Mouse (Mus musculus) kidney, embryonic 14.5 days (tissue): ENCODE measurements at regions not wholly inside any gene's neighbourhood (a gene's known extent, or its start where the extent isn't known, plus 50 kb on each side); places are given as distances from the start of the nearest gene placed in this dataset.

ENCODE experiments used
- ATAC-seq: fragments of 200-750 bp; cut with Nextera tagmentation; 2 replicates; pipeline ENCODE4 v1.8.0; 2017; ENCODE audit warnings: moderate number of reproducible peaks, mild to moderate bottlenecking, moderate TSS enrichment, moderate library complexity; ENCODE audit not compliant: low FRiP score, low TSS enrichment
- H3K27ac ChIP-seq: fragments of 300-500 bp; sonication (generic); 2 replicates; pipeline ENCODE4 v1.5.1; 2014; ENCODE audit warnings: low read depth, mild to moderate bottlenecking, low read length, moderate library complexity, mixed read lengths
- H3K27me3 ChIP-seq: fragments of 300-500 bp; sonication (generic); 2 replicates; pipeline ENCODE4 v1.6.1; 2014; ENCODE audit warnings: mild to moderate bottlenecking, low read length; ENCODE audit not compliant: control insufficient read depth, insufficient read depth
- H3K36me3 ChIP-seq: fragments of 300-500 bp; sonication (generic); 2 replicates; pipeline ENCODE4 v1.6.1; 2014; ENCODE audit warnings: low read length, mixed read lengths; ENCODE audit not compliant: control insufficient read depth, insufficient read depth
- H3K4me1 ChIP-seq: fragments of 300-500 bp; sonication (generic); 2 replicates; pipeline ENCODE4 v1.6.1; 2014; ENCODE audit warnings: low read length, mixed read lengths; ENCODE audit not compliant: control insufficient read depth, insufficient read depth
- H3K4me2 ChIP-seq: fragments of 300-500 bp; sonication (generic); replicated peaks from 2 replicates; pipeline ENCODE4 v1.6.1; 2014; ENCODE audit warnings: low read depth, mild to moderate bottlenecking, low read length
- H3K4me3 ChIP-seq: fragments of 300-500 bp; sonication (generic); 2 replicates; pipeline ENCODE4 v1.5.1; 2014; ENCODE audit warnings: mild to moderate bottlenecking, low read length
- H3K9ac ChIP-seq: fragments of 300-500 bp; sonication (generic); 2 replicates; pipeline ENCODE4 v1.6.1; 2014; ENCODE audit warnings: low read depth, mild to moderate bottlenecking, low read length, moderate library complexity
- H3K9me3 ChIP-seq: fragments of 300-500 bp; sonication (generic); 2 replicates; pipeline ENCODE4 v1.6.1; 2016; ENCODE audit warnings: low read length; ENCODE audit not compliant: control insufficient read depth
- whole genome bisulfite sequencing: fragments of 180-500 bp; shearing (Covaris S2); extraction: QIAGEN DNeasy Blood & Tissue Kit; methylation state at CpG from one replicate; pipeline ENCODE4 v1.1.7; 2014; 5-methylcytosine and 5-hydroxymethylcytosine counted together

DNA sequence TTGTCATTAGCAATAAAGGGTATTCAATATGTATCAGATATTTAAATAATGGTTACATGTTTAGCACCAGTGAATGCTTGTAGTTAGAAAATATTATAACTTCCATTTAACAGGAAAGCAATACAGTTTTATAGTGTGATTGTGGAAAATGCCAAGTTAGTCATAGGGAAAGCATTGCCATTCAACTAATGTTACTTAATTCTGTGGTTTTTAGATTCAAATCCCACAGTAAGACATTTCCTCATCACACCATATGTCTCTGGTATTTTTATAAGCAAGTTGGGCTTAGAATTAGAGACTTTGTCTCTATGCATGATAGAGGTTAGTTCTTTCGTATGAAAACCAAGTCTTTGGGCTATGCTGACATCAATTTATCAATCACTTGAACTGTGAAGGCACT, 133.0 kb downstream of the Prr30 start:
- H3K36me3 ChIP-seq = no peaks in the 10 kb centered on the region
- no peak overlapping the region for H3K4me2 ChIP-seq
- H3K4me1 ChIP-seq = no peaks in the 10 kb centered on the region
- WGBS = 85% methylated on average over 1 of the region's 1 CpGs
- no peaks in the 10 kb centered on the region for H3K27me3 ChIP-seq
- no peak overlapping the region for H3K27ac ChIP-seq
- H3K9ac ChIP-seq = no peak overlapping the region
- no peaks in the 10 kb centered on the region for H3K9me3 ChIP-seq
- ATAC-seq = no peak
- H3K4me3 ChIP-seq = no peak overlapping the region

DNA sequence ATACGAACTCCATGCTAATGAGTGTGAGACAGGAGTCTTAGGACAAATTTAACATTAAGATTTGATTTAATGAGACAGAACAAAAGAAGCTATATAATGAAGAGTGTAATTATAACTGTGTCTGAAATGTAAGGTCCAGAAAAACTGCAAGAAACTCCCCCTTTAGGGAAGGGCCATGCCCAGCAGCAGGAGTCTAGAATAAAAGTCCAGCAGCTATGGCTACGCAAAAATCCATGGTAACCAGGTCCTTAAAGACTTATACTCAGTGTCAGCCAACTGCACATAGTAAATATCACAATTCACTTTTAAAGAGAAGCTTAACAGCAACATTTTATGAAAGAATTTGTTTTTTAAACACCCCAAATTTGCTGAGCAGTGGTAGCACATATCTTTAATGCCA, 143.3 kb downstream of the Prr30 start:
- no peaks in the 10 kb centered on the region for H3K36me3 ChIP-seq
- 89% methylated on average over 2 of the region's 2 CpGs for WGBS
- no peak overlapping the region for H3K27ac ChIP-seq
- H3K9me3 ChIP-seq = no peaks in the 10 kb centered on the region
- H3K27me3 ChIP-seq = no peaks in the 10 kb centered on the region
- H3K4me3 ChIP-seq = no peak overlapping the region
- no peak for ATAC-seq
- H3K4me2 ChIP-seq = no peak overlapping the region
- no peak overlapping the region for H3K9ac ChIP-seq
- no peaks in the 10 kb centered on the region for H3K4me1 ChIP-seq

DNA sequence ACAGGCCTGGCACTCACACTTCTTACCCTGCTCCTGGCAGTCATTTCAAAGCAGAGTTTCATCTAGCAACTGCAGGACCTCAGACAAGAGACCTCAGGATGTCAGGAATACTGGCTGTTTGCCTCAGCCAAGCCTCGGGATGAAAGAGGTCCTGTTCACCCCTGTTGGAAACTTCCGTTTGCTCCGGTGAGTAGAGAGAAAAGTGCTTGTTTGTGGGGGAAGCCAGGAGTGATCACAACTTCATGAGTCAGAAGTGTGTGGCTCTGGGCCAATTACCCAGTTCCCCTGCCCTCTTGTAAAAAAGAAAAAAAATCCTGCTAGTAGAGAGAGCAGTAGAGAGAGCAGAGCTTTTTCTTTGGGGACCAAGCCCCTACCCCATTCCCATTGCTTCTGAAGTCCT, 144.2 kb downstream of the Prr30 start:
- WGBS = 18% methylated on average over 3 of the region's 3 CpGs
- H3K9me3 ChIP-seq = no peaks in the 10 kb centered on the region
- ATAC-seq = 0 out of 2 replicates have a peak, but pooled peaks have one; percentile 43

DNA sequence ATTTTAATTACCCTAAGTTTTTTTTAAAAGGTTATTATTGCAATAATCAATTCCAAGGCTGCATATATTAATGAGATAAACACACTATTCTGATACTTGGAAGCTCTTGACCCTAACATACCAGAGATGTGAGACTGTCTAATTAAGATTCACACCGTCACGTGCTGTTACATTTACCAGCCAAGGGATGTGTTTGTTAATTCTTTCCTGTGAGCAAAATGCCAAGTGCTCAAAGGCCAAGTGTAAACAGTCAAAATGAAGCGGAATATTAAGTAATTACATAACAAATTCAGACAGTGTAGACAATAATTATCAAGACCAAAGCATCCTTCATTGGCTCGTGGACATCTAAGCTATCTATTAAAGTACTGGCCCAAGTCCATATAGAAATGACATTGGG, 145.3 kb downstream of the Prr30 start:
- Histone ChIP-seq H3K9ac (no peak overlapping the region), H3K4me2 (no peak overlapping the region), H3K9me3 (no peaks in the 10 kb centered on the region), H3K27ac (no peak overlapping the region), H3K27me3 (no peaks in the 10 kb centered on the region), H3K4me1 (no peaks in the 10 kb centered on the region), H3K36me3 (no peaks in the 10 kb centered on the region), H3K4me3 (no peak overlapping the region)
- WGBS = 76% methylated on average over 4 of the region's 4 CpGs
- ATAC-seq = no peak

More for the DNA sequence above, 144.2 kb downstream of the Prr30 start:
- Histone ChIP-seq H3K27me3 (no peaks in the 10 kb centered on the region), H3K4me2 (no peak overlapping the region), H3K27ac (no peak overlapping the region), H3K36me3 (no peaks in the 10 kb centered on the region), H3K4me3 (no peak overlapping the region), H3K4me1 (no peaks in the 10 kb centered on the region), H3K9ac (no peak overlapping the region)

DNA sequence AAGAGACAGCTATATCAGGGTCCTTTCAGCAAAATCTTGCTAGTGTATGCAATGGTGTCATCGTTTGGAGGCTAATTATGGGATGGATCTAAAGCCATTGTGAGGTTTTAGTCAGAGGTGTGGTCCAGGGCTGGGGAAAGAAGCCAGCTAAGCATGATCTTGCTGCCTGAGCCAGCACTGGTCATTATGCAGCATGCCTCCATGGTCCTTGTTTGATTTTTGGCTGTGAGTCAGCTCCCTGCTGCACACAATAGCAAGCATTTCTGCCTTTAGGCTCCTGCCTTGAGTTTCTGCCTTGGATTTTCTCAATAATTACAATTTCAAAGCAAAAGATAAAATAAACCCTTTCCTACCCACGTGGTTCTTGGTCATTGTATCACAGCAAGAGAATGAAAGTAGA, 147.4 kb downstream of the Prr30 start:
- Histone ChIP-seq H3K36me3 (no peaks in the 10 kb centered on the region), H3K27ac (no peak overlapping the region), H3K9me3 (no peaks in the 10 kb centered on the region), H3K4me1 (no peaks in the 10 kb centered on the region), H3K4me2 (no peak overlapping the region), H3K4me3 (no peak overlapping the region), H3K27me3 (no peaks in the 10 kb centered on the region), H3K9ac (no peak overlapping the region)
- no peak for ATAC-seq
- WGBS = 75% methylated on average over 2 of the region's 2 CpGs

DNA sequence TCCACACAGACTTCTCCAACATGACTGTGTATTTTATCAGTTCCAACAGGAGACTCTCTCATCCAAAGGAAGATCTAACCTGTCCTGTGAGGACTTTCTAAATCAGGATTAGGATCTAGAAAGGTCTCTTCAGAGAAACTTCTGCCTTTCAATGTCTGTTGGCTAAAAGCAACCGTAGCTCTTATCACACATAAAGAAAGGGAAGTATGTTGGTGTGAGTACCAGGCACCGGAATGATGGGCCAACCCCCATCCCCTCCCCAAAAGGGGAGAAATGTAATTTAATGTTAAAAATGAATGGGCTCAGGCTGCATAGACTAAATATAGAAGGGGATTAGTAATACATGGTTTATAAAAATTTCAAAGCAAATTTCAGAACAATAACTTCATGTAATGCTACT, 149.9 kb downstream of the Prr30 start:
- Histone ChIP-seq H3K4me2 (no peak overlapping the region), H3K36me3 (no peaks in the 10 kb centered on the region), H3K27ac (no peak overlapping the region), H3K4me3 (no peak overlapping the region), H3K9me3 (no peaks in the 10 kb centered on the region), H3K27me3 (peaks cover 2% of the 10 kb centered on the region; the same call in 1 of the 2 replicates), H3K4me1 (no peaks in the 10 kb centered on the region), H3K9ac (no peak overlapping the region)
- WGBS = 90% methylated on average over 2 of the region's 2 CpGs
- no peak for ATAC-seq

DNA sequence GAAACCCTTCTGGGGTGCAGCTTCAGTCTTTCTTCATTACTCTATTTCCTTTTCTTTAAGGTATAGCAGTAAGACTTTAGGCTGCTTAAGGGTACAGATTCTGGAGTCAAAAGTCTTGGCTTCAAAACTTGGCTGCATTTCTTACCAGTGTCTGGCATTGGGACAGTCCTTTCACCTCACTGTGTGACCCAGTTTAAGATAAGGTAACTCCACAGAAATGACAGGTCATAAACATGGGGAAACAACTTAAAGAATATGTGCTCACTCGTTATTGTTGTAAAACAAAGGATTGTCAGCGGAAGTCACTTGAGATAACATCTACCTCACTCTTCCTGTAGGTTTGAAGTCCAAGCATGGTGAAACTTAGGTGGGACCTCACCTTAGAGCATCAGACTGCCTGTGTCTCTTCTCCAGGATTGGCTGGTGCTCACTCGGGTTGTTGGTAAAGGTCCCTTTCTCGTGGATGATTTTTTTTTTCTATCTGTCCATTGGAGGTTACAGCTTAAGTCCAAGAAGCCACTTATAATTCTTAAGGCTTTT, 150.4 kb downstream of the Prr30 start:
- Histone ChIP-seq H3K27ac (no peak overlapping the region), H3K4me1 (no peaks in the 10 kb centered on the region), H3K4me3 (no peak overlapping the region), H3K4me2 (no peak overlapping the region), H3K27me3 (peaks cover 2% of the 10 kb centered on the region; the same call in 1 of the 2 replicates), H3K36me3 (no peaks in the 10 kb centered on the region), H3K9me3 (no peaks in the 10 kb centered on the region), H3K9ac (no peak overlapping the region)
- WGBS = 85% methylated on average over 4 of the region's 4 CpGs
- ATAC-seq = no peak

DNA sequence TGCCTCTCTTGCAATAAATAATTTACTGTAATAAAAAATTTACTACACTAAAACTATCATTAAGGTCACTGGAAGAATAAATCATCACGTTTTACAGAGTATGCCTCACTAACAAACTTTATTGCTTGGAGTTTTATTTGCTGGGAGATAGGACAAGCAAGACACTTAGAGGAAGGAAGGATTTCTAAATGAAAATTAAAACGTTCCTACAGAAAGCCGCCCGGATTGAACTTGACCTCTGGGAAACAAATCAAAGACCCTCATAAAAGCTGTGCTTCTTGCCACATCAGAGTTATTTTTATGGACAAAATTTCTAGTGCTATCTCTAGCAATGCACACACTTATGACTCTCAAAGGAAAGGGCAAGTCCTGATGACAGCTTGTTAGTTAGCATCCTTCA, 156.6 kb downstream of the Prr30 start:
- WGBS = 27% methylated on average over 4 of the region's 4 CpGs
- H3K36me3 ChIP-seq = no peaks in the 10 kb centered on the region
- no peak overlapping the region for H3K27ac ChIP-seq
- H3K9ac ChIP-seq = no peak overlapping the region
- no peaks in the 10 kb centered on the region for H3K9me3 ChIP-seq
- H3K4me1 ChIP-seq = no peaks in the 10 kb centered on the region
- no peak overlapping the region for H3K4me2 ChIP-seq
- ATAC-seq = peak; percentile 62; the same call in 1 of the 2 replicates
- H3K4me3 ChIP-seq = no peak overlapping the region
- H3K27me3 ChIP-seq = peaks cover 2% of the 10 kb centered on the region; the same call in 1 of the 2 replicates

DNA sequence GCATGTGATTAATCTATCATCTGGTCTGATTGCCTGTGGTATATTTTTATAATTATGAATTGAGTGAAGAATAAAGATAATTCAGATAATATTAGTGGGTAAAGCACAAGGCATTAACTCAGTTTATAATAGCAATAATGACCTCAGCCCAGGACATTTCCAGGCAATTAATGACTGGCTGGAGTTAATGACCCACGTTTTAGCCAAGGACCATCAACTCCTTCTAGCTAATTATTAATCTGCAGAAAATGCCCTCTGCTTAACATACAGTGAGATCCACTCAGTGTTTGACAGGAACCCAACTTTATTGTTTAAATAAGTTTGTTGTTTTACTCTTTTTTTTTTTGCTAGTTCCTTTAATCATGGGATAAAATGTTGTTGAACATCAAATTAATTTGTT, 199.1 kb downstream of the Prr30 start:
- Histone ChIP-seq H3K27me3 (no peaks in the 10 kb centered on the region), H3K27ac (no peak overlapping the region), H3K4me3 (no peak overlapping the region), H3K4me2 (no peak overlapping the region), H3K36me3 (no peaks in the 10 kb centered on the region), H3K9ac (no peak overlapping the region), H3K4me1 (no peaks in the 10 kb centered on the region), H3K9me3 (no peaks in the 10 kb centered on the region)
- ATAC-seq = peak; percentile 81; the same call in 1 of the 2 replicates
- WGBS = 35% methylated on average over 1 of the region's 1 CpGs
